Mouse (Mus musculus) liver, adult 2 months (tissue): ENCODE data around the gene Arhgap44.

Source experiments
- CTCF ChIP-seq: fragments of 200-500 bp; IDR thresholded peaks from 2 replicates; pipeline ENCODE4 v1.5.1; 2011; ENCODE audit warnings: low read depth, low read length, control low read depth
- POLR2A ChIP-seq: fragments of 200-500 bp; IDR thresholded peaks from 2 replicates; pipeline ENCODE4 v1.6.1; 2011; ENCODE audit warnings: low read length, control low read depth; ENCODE audit not compliant: insufficient read depth; ENCODE audit errors: extremely low read depth

DNA sequence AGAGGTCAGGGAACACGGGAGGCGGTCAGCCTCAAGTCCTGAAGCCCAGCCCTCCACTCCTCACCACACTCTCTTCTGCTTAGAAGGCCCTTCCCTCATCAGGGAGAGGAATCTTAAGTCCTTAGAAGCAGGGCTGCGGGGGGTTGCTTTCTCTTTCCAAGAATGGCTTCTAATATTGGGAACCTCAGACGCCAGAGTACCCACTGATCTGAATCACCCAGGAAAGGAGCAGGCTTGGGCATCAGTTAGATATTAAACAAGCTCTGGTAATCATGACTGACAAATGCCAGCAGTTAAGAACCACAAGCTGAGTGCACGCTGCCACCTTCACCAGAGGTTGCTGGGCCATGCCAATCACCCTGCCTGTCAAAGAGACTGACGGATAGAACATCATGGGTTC lies 148.9 kb downstream of the Arhgap44 start:
- TF ChIP-seq CTCF: no peak
- no peak for TF ChIP-seq POLR2A
